Mouse (Mus musculus): Measurements from ENCODE around the gene Itga3. TPM values are rescaled to one million over a fixed set of nuclear protein-coding genes. Genes with fewer than 3 reads are reported as not detected.

Gene Itga3
- polyA plus RNA-seq, 1 experiment = 86.4 TPM

GRCm38 (mm10) chr11:95071266-95071665 is 5.3 kb downstream of the Itga3 start:
- H3K27ac ChIP-seq (ENCODE audit: insufficient read depth, low read length) = peak overlapping the region; percentile 40; the same call in 1 of the 2 replicates
- TF ChIP-seq CTCF (IDR thresholded peaks at IDR 0.05; ENCODE audit: low read depth, low read length) (no peak), POLR2A (IDR thresholded peaks at IDR 0.05; ENCODE audit: insufficient read depth, low read length) (no peak), EP300 (IDR thresholded peaks at IDR 0.05; ENCODE audit: insufficient read depth, low read depth, low read length) (no peak)
- peak overlapping the region; percentile 28; the same call in 1 of the 2 replicates for H3K9ac ChIP-seq (ENCODE audit: low read depth, poor library complexity, severe bottlenecking)
- H3K36me3 ChIP-seq (ENCODE audit: control insufficient read depth, insufficient read depth, low read length, poor library complexity, severe bottlenecking) = no peaks in the 10 kb centered on the region
- peaks cover 17% of the 10 kb centered on the region for H3K4me1 ChIP-seq (ENCODE audit: control insufficient read depth, insufficient read depth, low read length)
- H3K27me3 ChIP-seq (ENCODE audit: control insufficient read depth, insufficient read depth, low read length, poor library complexity, severe bottlenecking) = no peaks in the 10 kb centered on the region
- H3K9me3 ChIP-seq (replicated peaks; ENCODE audit: control insufficient read depth, insufficient read depth, low read length, poor library complexity, severe bottlenecking) = no peaks in the 10 kb centered on the region
- H3K4me3 ChIP-seq (ENCODE audit: low read depth, low read length) = no peak overlapping the region

DNA sequence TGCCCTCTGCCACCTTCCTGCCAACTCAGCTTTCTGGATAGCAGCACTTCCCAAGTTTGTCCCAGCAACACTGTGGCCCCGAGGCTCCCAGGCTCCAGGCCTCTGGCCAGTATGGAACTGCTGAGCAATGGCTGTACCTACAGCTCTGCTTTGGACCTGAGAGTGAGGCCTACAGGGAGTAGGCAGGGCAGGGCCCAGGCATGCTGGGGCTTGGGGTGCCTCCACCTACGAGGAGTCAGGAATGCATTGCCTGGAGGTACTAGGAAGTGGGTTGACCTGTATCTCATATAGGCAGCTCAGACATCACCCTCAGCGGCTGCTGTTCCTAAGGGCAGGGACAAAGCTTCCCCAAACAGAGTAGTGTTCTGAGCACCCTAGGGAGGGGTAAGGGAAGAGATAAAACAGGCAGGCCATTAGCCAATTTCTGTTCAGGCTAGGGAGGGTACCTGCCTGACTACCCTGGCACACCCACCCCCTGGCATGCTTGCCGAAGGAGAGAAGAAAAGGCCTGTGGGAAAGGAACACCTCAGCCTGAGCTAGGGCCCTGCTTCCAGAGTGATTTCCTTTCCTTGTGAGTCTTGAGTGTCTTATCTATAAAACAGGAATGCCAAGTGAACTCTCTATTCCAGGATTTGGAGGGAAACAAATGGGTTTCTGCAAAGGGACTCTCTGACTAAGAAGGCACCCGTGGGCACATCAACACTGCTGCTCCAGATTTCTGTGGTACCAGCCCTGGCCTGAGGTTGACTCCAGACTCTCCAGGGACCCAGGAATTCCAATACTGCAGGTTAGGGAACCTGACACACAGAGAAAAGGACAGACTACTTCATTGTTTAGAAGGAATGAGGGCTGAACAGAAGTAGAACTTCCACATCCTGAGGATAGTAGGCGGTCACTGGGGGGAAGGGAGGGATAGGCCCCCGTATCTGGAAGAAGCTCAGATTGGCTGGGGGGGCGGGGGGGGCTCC is 6.2 kb downstream of the Itga3 start:
- peaks cover 17% of the 10 kb centered on the region for H3K4me1 ChIP-seq (ENCODE audit: control insufficient read depth, insufficient read depth, low read length)
- H3K27me3 ChIP-seq (ENCODE audit: control insufficient read depth, insufficient read depth, low read length, poor library complexity, severe bottlenecking) = no peaks in the 10 kb centered on the region
- peak overlapping the region; percentile 28; the same call in 1 of the 2 replicates for H3K9ac ChIP-seq (ENCODE audit: low read depth, poor library complexity, severe bottlenecking)
- H3K27ac ChIP-seq (ENCODE audit: insufficient read depth, low read length) = peak overlapping the region; percentile 81
- H3K4me3 ChIP-seq (ENCODE audit: low read depth, low read length) = no peak overlapping the region
- TF ChIP-seq POLR2A (IDR thresholded peaks at IDR 0.05; ENCODE audit: insufficient read depth, low read length) = no peak
- no peak for TF ChIP-seq EP300 (IDR thresholded peaks at IDR 0.05; ENCODE audit: insufficient read depth, low read depth, low read length)
- no peak for TF ChIP-seq CTCF (IDR thresholded peaks at IDR 0.05; ENCODE audit: low read depth, low read length)
- peaks cover 2% of the 10 kb centered on the region; the same call in 1 of the 2 replicates for H3K36me3 ChIP-seq (ENCODE audit: control insufficient read depth, insufficient read depth, low read length, poor library complexity, severe bottlenecking)
- no peaks in the 10 kb centered on the region for H3K9me3 ChIP-seq (replicated peaks; ENCODE audit: control insufficient read depth, insufficient read depth, low read length, poor library complexity, severe bottlenecking)

GRCm38 (mm10) chr11:95069226-95069957 is 7.2 kb downstream of the Itga3 start:
- Histone ChIP-seq H3K9me3 (replicated peaks; ENCODE audit: control insufficient read depth, insufficient read depth, low read length, poor library complexity, severe bottlenecking) (no peaks in the 10 kb centered on the region), H3K4me1 (ENCODE audit: control insufficient read depth, insufficient read depth, low read length) (peaks cover 16% of the 10 kb centered on the region), H3K9ac (ENCODE audit: low read depth, poor library complexity, severe bottlenecking) (0 out of 2 replicates have a peak overlapping the region, but pooled peaks have one; percentile 2), H3K36me3 (ENCODE audit: control insufficient read depth, insufficient read depth, low read length, poor library complexity, severe bottlenecking) (peaks cover 6% of the 10 kb centered on the region), H3K27me3 (ENCODE audit: control insufficient read depth, insufficient read depth, low read length, poor library complexity, severe bottlenecking) (no peaks in the 10 kb centered on the region), H3K4me3 (ENCODE audit: low read depth, low read length) (no peak overlapping the region), H3K27ac (ENCODE audit: insufficient read depth, low read length) (peak overlapping the region; percentile 5; the same call in 1 of the 2 replicates)
- TF ChIP-seq EP300 (IDR thresholded peaks at IDR 0.05; ENCODE audit: insufficient read depth, low read depth, low read length) (no peak), CTCF (IDR thresholded peaks at IDR 0.05; ENCODE audit: low read depth, low read length) (no peak), POLR2A (IDR thresholded peaks at IDR 0.05; ENCODE audit: insufficient read depth, low read length) (no peak)

DNA sequence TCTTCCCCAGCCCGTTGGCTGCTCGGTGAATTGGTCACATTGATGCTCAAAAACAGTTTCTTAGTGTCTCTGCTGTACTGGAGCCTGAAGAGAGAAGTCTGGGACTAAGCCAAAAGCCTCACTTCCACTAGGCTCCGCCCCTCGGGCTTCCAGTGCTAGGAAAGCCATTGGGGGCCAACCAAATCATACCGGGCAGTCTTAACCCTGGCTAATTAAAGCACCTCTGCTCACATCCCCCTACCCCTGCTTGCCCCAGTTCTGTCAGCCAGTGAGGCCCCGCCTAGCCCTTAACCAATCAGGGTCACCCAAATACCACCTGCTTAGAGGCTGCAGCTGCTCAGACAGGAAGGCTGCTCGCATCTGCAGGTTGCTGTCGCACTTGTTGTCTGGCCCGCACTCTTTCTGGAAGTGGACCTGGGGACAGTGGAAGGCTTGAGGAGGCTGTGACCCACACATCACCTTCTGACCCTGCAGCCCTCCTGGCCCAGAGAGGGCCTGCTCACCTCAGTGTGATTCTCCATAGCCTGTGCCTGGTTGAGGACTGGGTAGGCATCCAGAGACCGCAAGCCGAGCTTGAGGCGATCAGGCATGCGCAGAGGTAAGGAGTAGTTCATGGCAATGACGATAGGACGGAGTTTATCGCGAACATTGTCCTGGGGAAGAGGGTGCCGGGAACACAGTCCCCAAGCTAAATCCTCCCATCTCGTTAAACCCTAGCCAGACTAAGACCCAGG is 19.7 kb downstream of the Itga3 start:
- H3K27ac ChIP-seq (ENCODE audit: insufficient read depth, low read length) = no peak overlapping the region
- H3K9me3 ChIP-seq (replicated peaks; ENCODE audit: control insufficient read depth, insufficient read depth, low read length, poor library complexity, severe bottlenecking) = no peaks in the 10 kb centered on the region
- no peaks in the 10 kb centered on the region for H3K27me3 ChIP-seq (ENCODE audit: control insufficient read depth, insufficient read depth, low read length, poor library complexity, severe bottlenecking)
- 0 out of 2 replicates have a peak, but pooled peaks have one; percentile 16 for TF ChIP-seq EP300 (IDR thresholded peaks at IDR 0.05; ENCODE audit: insufficient read depth, low read depth, low read length)
- TF ChIP-seq CTCF (IDR thresholded peaks at IDR 0.05; ENCODE audit: low read depth, low read length) = no peak
- H3K9ac ChIP-seq (ENCODE audit: low read depth, poor library complexity, severe bottlenecking) = no peak overlapping the region
- H3K4me1 ChIP-seq (ENCODE audit: control insufficient read depth, insufficient read depth, low read length) = no peaks in the 10 kb centered on the region
- H3K4me3 ChIP-seq (ENCODE audit: low read depth, low read length) = 0 out of 2 replicates have a peak overlapping the region, but pooled peaks have one; percentile 1
- H3K36me3 ChIP-seq (ENCODE audit: control insufficient read depth, insufficient read depth, low read length, poor library complexity, severe bottlenecking) = peaks cover 45% of the 10 kb centered on the region

DNA sequence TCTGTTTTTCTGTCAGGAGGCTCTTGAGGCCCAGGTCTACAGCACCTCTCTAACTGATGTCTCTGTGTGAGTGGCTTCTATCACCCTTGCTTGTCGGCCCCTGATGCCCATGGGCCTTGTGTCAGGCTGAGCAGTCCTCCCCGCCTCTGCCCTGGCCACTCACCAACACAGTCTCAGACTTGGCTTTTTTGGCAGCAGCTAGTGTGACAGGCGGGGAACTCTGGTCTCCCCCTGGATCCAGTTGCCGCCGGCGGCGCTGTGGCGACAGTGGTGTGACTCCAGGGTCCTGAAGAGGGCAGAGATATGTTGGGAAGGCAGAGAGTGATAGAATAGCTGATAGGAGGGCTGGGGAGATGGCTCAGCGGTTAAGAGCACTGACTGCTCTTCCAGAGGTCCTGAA is 23.5 kb downstream of the Itga3 start:
- Histone ChIP-seq H3K27ac (ENCODE audit: insufficient read depth, low read length) (no peak overlapping the region), H3K9ac (ENCODE audit: low read depth, poor library complexity, severe bottlenecking) (no peak overlapping the region), H3K27me3 (ENCODE audit: control insufficient read depth, insufficient read depth, low read length, poor library complexity, severe bottlenecking) (no peaks in the 10 kb centered on the region), H3K9me3 (replicated peaks; ENCODE audit: control insufficient read depth, insufficient read depth, low read length, poor library complexity, severe bottlenecking) (no peaks in the 10 kb centered on the region), H3K36me3 (ENCODE audit: control insufficient read depth, insufficient read depth, low read length, poor library complexity, severe bottlenecking) (peaks cover 42% of the 10 kb centered on the region), H3K4me1 (ENCODE audit: control insufficient read depth, insufficient read depth, low read length) (no peaks in the 10 kb centered on the region), H3K4me3 (ENCODE audit: low read depth, low read length) (no peak overlapping the region)
- no peak for TF ChIP-seq POLR2A (IDR thresholded peaks at IDR 0.05; ENCODE audit: insufficient read depth, low read length)
- no peak for TF ChIP-seq EP300 (IDR thresholded peaks at IDR 0.05; ENCODE audit: insufficient read depth, low read depth, low read length)
- no peak for TF ChIP-seq CTCF (IDR thresholded peaks at IDR 0.05; ENCODE audit: low read depth, low read length)
